Mouse (Mus musculus) spleen, postnatal 14 days (tissue): ENCODE data around the gene Katnbl1.
"Not testable (repeated sequence)": the region's sequence is repeated elsewhere in the genome, so short reads cannot be mapped to it uniquely, and the experiment has no call there.

Experiments
- DNase-seq, 2 experiments: peaks; one replicate each; pipeline ENCODE4 v3.0.0; 2021 to 2022; ENCODE audit warnings: low spot score in 2 of 2

Gene Katnbl1

DNA sequence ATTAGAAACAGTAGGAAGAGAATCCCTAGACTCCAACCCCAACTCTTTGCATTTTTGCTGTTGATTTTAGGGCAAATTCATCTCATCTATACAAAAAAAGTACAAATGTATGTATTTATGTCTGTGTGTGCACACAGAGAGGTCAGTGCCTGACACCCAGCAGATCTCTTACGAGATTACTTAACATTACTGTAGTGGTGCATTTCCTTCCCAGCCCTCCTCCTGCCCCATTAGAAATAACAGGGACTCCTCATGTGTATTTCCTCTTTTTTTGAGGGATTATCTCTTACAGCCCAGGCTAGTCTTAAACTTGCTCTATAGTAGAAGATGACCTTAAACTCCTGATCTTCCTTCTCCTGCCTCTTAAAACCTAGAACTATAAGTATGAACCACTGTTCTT, 13.7 kb downstream of the Katnbl1 start:
- DNase-seq = no peak

DNA sequence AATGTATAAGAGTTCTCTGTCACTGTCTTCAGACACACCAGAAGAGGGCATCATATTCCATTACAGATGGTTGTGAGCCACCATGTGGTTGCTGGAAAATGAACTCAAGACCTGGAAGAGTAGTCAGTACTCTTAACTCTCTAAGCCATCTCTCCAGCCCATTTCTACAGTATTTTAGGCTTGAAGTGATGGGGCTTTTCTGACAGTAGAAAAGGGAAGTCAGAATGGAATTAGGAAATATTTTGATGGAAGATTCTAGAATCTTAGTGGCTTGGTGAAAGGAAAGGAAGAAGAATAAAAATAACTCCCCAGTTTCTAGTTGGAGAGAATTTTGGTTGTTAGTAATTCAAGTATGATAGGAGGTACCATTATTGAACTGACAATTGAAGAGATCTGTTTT, 14.9 kb downstream of the Katnbl1 start:
- no peak for DNase-seq

DNA sequence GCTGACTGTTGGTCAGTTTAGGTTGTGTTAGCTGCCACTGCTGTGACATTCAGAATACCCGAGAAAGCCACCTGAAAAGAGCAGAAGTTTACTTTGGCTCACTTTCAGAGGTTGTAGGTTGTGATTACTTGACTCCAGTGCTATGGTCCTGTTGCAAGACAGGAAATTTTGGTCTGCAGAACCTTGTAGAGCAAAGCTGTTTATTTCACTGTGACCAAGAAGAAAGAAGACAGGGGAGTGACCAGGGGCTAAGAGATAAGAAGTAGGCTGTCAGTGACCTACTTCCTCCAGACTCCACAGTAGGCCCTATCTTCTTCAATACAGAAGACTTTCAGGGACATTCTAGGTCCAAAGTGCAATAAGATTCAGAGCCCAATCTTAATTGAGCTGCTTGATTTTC, 17.6 kb downstream of the Katnbl1 start:
- DNase-seq = no peak

DNA sequence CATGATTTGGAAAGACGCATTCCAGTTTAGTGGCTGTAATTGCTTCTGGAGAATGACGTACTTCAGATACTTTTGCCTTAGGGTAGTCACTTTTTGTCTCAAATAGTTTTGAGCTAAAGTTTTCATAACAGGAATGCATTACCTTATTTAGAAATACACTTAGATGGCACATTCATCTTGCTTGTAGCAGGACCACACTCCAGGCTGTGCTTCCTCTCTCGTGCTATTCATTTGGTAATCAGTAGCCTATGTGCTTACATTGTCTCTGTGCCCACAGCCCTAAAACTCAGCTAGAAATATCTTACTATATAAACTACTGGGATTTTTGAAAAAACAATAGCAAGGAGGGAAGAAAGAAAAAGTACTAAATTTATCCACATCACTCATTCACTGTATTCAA, 28.0 kb downstream of the Katnbl1 start:
- no peak for DNase-seq

DNA sequence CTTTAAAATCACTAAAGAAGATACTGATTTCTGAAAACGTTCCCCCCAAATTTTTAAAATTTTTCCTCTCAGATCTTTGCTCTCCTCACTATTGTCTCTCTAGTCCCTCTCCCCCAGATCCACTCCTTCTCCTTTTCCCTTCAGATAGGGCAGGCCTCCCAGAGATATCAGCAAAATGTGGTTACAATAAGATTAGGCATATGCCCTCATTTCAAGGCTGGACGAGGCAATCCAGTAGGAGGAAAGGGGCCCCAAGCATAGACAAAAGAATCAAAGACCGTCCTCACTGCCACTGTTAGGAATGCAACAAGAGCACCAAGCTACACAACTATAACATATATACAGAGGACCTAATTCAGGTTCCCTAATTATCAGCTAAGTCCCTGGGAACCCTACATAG, 46.3 kb downstream of the Katnbl1 start:
- DNase-seq = no peak

DNA sequence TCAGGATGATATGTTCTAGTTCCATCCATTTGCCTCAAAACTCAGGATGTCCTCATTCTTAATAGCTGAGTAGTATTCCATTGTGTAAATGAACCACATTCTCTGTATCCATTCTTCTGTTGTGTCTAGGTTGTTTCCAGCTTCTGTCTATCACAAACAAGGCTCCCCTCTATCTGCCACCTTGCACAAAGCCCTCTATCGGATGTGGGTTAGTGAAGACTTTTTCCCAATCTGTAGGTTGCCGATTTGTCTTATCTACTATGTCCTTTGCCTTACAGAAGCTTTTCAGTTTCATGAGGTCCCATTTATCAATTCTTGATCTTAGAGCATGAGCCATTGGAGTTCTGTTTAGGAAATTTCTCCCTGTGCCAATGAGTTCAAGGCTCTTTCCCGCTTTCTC, 49.5 kb downstream of the Katnbl1 start:
- DNase-seq = not testable (repeated sequence)

DNA sequence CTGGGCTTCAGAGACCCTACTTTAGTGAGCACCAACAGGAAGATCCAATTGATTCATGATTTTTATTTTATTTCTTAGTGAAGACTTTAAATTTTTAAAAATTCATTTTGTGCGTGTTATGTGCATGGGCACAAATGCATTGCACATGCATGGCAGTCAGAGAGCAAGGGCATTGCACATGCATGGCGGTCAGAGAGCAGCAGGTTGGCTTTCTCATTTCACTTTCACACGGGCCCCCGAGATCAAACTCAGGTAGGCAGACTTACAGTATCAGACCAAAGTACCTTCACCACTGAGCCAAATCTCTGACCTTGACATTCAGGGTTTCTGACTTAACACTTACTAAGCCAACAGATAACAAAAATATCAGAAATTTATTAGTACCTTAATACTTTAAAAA, 50.7 kb downstream of the Katnbl1 start:
- DNase-seq = no peak

DNA sequence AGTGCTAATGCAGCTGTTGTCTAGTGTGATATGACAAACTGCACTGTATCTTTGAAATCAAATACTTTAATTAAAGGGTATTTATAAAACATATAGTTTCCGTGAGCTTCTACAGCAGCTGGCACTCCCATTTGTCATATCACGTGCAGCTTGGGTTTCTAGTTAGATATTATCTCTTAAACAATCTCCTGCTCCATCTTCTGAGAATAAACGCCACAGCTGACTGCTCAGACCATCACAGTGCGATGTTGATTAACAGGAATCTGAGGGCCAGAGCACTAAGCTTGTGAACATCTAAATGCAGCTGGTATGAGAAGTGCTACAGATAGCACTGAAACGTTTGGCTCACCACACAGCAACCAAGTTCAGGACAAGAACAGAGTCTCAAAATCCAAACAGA, 51.4 kb downstream of the Katnbl1 start:
- no peak for DNase-seq

DNA sequence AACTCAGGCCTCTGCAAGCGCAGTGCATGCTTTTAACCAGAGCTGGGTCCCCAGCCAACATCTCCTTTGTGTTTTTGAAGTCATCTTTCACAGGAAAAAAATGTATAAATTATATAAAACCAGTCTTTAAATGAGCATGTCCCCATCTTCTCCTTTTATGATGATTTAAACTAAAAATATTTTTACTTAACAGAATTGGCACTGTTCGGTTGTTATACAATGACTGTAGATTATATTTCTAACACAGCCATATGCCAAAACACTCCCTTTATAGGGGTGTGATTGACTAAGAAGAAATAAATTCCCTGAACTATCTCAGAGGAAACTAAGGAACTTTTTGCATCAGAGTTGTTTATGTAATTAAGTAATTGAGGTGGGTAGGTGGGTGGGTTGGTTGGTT, 53.5 kb downstream of the Katnbl1 start:
- DNase-seq = no peak

DNA sequence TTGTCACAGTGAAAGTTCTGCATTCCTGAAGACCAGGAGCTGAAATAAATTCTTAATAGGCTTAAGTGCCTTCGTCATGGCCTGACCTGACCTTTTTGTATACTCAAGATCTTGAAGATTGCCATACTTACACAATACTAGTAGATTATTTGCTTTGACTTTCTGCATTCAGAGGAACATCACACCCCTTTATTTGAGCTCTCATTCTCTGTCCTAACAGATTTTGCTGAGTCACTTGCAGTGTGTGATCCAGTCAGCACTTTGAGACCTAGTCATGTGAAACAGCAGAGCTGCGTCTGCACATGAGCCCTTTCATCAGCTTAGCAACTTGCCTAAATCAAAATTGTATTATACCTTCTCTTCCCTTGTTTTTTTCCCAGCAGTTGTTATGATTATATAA, 54.3 kb downstream of the Katnbl1 start:
- DNase-seq = no peak

DNA sequence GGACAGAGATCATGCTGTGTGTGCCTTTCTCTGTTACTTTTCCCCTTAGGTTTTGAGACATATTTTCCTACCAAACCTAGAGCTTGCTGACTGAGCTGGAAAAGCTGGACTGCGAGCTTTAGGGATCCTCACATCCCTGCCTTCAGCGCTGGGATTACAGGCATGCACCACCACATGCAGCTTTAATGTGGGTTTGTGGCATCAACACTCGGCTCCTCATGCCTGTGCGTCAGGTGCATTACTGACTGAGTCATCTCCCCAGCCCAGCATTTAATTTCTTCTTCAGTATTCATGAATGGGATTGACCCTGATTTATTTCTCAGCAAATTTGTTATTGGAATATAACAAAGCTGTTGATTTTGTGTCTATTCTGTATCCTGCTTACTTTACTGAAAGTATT, 57.3 kb downstream of the Katnbl1 start:
- DNase-seq = no peak

DNA sequence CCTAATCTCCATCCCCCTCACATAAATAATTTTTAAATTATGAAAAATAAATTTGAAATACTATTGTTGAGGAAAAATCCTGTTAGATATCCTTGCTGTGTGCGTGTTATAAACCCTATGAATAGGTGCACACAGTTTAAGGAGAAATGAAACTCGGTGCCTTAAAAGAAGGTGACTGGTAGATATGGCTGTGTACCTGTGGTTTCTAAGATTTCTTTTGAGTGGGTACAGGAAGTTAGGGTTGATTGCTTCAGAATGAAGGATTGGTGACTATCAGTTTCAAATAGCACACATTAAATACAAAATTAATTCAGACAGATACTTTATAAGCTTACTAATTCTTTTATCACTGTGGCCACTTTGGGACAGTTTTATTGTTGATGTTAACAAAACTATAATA, 58.6 kb downstream of the Katnbl1 start:
- DNase-seq = no peak

DNA sequence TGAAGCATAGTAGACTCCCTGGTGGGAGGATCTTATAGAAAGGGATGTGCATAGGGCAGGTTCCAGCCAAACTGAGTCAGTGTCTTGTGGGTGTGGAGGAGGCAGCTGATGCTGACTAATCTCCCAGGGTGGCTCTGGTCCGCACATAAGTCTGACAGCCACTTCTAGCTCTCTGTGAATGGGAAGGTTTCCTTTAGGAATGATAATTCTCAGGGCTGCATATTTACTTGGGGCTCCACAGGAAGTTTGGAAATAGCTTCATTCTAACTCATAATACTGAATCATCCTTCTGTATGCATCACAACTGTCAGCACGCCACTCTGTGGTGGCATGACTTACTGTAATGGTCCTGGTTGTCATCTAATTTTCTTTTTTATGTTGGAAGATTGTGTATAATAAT, 64.5 kb downstream of the Katnbl1 start:
- no peak for DNase-seq

DNA sequence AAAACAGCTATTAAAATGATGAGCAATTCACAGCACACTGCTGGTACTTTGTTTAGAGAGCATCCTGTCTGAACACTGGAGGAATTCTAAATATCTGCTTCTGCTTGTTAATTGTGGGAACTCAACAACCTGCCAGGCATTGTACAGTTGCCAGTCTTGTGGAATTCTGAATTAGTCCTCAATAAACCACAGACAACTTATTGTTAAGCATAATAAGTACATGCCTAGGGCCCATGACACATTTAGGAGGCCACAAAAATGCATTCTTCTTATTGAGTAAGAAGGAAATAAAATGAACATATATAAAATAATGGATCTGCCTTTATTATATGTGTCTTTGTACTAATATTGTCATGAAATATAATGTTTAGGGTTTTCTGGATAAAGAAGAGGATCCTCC, 66.5 kb downstream of the Katnbl1 start:
- DNase-seq = no peak

DNA sequence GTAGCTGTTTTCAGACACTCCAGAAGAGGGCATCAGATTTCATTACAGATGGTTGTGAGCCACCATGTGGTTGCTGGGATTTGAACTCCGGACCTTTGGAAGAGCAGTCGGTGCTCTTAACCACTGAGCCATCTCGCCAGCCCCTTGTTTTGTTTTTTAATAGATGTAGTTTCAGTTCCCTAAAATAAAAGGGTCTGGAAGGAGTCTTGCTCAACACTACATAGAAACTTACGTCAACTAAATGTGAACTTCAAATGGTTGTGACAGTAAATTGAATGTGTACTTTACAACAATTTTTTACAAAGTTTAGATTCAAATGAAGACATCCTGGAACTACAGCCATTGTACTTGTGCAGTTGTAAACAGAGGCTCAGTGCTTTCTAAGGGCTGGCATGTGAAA, 69.0 kb downstream of the Katnbl1 start:
- not testable (repeated sequence) for DNase-seq

DNA sequence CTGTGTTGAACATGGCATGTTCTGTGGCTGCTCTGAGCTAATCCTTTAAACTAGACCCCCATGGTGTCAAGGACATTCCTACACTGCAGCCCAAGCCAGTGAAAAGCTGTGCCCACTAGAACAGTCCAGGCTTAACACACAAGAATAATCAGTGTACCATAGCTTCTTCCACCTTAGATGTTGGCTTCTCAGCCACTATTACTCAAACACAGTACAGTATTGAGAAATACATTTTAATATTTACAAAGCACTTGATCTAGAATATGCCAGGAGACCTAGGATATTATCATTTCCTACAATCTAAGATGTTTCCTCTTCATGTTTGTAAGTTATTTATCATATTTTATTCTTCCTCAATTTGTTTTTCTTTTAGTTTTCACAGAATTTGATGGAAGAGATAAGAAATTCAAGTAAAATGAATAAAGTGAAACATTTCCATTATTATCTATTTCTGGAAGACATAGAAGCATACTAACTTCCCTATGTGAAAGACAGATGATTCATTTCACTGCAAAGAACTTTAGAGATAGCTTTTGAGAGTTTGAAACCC, 69.6 kb downstream of the Katnbl1 start:
- DNase-seq = no peak

DNA sequence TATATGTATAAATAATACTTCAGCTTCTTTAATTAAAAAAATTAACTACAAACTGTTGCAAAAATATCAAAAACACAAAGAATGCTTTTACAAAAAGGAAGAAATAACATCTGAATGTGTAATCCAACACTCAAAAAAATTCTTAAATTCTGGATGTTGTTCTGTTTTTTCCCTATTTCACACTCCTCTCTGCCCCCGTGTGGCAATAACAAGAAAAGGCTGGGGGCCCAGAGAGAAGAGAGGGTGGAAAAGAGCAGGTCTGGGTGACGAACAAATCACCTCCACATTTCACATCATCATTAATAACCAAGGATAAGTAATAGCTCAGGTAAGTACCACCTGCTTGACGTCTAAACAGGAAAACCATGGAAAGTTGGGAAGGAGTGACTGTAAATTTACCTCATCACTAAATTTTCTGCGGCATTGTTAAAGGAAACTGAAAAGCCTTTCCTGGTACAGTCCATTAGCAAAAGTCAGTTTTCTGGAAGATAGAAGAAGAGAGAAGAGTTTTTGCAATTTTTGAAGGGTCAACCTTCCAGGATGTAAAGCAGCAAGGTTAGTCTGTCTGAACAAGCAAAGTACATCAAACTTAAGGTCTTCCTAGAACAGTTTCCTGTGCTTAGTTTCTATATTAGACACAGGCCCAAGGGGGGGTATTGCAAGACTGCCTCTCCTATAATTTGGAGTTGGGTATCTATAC, 70.7 kb downstream of the Katnbl1 start:
- DNase-seq = peak in 1 of 2 experiments; percentile 15

DNA sequence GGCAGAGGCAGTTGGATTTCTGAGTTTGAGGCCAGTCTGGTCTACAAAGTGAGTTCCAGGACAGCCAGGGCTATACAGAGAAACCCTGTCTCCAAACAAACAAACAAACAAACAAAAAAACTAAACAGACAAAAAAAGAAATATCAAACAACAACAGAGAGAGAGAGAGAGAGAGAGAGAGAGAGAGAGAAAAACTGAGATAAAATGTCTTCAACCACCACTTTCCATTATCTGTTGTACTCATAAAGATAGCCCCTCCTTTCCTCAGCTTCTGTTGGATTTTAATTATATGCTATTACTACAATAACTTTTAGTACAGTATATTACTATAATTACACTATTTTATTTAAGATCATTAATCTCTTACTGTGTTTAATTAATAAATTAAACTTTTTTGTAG, 73.5 kb downstream of the Katnbl1 start:
- DNase-seq = not testable (repeated sequence)

DNA sequence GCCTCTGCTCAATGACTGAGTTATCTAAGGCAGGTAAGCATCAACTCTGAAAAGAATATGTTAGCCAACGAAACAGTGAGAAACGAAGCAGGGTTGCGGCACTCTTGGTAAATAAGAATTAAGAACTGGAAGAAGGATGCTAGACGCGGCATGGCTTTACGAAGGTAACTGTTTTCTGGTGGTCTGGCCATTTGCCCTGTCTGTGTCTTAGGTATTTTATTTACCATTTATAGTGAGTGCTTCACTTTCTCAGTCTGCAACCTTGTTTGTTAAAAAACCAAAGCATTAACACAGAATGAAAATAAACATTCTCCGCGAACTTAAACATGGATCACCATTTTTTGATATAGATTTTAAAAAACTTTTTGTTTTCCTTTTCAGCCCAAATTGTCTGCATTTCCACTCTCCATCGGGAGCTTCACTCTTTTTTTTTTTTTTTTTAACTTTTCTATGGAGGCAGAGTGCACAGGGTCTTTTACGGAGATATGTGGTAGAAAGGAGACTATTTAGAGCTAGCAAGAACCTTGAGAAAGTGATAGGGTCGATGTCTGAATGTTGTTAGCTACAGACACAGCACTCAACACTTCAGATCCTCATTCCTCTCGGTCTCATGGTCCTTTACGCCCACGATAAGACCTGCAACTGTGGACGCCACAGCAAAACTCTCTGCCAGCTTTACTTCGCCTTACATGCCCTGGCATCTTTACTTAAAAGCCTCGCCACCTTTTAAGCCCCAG, 75.3 kb downstream of the Katnbl1 start:
- no peak for DNase-seq

DNA sequence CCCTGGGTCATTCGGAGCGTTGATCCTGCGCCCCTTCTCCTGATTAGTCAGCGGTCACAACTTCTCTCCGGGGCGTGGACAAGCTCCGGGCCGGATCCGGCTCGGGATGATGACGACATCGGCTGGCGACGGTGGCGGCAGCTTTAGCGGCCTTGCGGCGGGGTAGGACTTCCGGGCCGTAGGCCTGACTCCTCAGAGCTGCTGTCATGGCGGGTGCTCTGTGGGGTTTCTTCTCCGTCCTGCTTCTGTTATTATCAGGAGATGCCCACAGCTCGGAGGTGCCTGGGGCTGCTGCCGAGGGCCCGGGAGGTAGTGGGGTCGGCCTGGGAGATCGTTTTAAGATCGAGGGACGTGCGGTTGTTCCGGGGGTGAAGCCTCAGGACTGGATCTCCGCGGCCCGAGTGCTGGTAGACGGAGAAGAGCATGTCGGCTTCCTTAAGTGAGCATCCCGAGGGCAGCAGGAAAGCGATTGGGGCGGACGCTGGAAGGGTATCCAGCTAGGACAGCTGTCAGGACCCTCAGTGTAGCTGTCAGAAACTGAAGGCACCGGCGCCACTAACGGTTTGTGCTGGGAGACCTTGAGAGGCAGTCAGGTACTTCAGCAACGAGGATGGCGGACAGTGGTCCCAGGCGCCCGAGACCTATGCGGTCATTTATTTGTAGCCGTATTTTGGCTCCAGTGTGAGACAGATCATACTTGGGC, 76.0 kb downstream of the Katnbl1 start, which contains the start of gene Emc7:
TSS of gene Emc7 (plus strand) at position 136 of the 703 bp plus-strand sequence.
- peak; percentile 97 to 99 for DNase-seq

DNA sequence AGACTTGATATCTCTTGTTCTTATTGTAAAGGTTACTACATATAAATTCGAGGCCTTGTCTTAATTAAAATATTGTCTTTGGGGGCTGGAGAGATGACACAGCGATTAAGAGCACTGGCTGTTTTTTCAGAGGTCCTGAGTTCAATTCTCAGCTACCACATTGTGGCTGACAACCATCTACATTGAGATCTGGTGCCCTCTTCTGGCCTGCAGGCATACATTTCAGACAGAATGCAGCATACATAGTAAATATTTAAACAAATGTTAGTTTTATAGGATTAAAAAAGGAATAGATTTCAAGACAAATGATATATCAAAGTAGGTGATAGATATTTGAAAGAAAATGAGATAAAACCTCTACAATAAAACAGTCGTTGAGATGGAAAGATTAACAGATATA, 81.5 kb downstream of the Katnbl1 start:
- no peak for DNase-seq
